Mouse (Mus musculus) left cerebral cortex, adult 11 months (tissue): ENCODE data around the gene Flnc.

ENCODE experiments used
- DNase-seq: peaks from one replicate; pipeline ENCODE4 v3.0.0; 2022; ENCODE audit warnings: low spot score

Gene Flnc

DNA sequence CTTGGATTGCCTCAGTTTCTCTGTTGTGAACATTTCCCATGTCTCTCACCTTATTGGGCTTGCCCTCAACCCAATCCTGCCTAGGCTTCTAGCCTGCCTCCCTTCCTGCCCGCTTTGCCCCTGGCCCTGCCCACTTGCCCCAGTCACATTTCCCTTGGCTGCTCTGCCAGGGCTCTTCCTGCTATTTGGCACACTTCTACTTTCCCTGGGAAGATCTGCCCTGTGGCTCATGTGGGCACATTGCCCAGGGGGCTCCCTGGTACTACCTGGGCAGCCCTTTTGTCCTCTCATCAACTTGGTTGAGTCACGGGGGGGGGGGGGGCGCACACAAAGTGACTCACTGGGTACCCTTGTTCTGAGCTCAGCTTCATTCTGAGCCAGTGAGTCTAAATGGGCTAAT is 900 bp upstream of the Flnc start:
- DNase-seq = no peak

DNA sequence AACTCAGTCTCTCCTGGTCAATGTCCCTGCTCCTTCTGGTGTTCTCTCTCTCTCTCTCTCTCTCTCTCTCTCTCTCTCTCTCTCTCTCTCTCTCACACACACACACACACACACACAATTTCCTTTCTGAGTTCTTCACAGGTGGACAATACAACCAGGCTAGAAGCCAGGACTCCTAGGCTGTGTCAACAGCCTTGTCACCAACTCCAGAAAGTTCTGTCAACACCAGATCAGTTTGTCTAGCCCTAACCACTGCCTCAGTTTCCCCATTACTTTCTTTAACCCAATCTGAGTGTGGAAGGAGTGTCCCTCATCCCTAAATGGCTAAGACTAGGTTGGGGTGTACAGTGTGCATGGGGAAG is 399 bp upstream of the Flnc start:
- no peak for DNase-seq

DNA sequence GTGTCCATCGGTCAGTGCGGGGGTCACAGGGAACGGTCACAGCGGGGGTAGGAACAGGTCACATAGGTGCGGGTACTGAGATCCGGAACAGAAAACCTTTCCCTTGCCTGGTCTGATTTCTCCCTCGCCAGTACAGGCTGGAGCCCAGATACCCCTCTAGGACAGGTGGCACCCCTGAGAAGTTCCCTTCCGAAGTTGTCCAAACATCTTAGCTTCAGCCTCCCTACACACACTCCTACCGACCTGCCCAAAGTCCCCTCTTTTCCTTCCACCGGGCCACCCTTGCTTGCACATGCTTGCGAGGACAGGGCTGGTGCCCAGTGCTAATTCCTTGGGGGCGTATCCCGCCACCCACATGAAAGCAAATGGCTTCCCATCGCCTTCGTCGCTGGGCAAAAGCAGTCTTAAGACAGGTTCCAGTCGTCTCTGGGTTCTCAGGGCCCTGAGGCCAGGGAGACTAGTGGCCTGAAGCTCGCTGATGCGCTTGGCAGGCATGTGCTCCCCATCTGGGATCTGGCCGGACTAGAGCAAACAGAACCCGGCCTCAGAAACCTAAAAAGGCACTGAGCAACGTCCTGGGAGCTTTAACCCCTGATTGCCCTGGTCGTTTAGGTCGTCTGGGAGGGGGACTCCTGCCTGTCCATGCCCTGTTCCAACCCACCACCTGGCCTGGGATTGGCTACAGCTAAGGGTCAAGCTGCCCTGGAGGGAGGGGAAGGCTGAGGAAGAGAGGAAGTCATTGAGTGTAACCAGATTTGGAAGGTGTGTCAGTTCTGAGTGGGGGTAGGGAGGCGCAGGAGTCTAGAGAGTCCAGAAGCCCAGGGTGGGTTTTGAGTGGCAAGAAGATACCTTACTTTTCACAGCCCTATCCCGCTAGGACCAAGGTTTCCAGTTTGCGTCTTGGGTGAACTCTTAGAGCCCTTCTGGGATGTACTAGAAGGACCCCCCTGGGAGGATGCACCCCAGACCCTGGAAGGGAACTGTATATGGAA is 1.0 kb downstream of the Flnc start:
- no peak for DNase-seq

DNA sequence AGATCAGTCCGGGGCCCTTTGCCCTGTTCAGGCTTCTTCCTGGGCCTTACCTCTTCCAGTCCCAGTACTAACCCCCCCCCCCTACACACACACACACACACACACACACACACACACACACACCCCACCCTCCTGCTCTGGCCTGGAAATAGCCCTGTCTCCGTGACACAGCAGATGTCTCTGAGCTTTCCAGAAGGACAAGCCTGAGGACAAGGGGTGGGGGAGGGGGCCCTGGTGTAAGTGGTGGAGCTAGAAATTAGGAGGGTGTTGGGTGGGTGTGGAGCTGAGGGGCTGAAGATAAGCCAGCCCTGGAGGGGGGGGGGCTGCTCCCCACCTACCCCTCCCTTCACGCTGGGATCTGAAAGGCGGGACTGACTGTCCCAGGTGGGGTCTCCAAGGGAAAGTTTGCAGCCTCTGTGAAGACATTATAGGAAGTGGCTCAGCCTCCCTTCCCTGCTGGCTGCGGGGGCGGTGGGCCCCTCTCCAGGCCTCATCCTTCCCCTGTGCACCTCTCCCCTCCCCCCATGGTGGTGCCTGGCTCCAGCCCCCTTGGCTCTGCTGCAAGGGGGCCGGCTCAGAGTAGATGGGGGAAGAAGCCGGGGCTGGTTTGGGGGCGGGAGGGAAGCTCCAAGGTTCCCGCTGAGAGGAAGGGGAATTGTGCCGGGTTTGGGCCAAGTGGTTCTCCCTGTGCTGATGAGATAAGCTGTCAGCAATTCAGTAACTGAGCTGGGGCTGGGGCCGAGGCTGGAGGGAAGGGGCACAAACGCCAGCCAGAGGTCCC is 2.0 kb downstream of the Flnc start:
- DNase-seq = no peak

DNA sequence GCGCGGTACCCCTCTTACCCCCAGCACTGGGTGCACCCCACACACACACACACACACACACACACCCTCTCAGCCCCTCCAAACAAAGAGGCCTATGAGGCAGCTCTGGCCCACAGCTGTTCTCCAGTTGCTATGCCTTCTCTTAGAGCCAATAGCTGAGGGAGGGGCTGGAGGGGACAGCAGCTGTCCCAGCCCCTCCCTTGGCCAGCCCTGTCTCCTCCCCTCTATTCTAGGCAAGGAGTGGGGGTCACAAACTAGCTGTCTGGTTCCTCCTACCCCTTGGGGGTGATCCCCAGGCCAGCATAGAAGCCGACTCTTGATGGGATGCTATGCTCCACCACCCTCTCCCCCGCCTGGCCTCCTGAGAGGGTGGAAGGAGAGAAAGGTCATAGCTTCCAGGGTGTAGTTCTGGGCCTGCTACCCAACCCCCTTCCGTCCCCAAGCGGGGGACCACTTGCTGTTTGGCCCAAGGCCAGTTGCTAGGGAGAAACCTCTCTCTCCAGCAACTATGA is 2.9 kb downstream of the Flnc start:
- no peak for DNase-seq

DNA sequence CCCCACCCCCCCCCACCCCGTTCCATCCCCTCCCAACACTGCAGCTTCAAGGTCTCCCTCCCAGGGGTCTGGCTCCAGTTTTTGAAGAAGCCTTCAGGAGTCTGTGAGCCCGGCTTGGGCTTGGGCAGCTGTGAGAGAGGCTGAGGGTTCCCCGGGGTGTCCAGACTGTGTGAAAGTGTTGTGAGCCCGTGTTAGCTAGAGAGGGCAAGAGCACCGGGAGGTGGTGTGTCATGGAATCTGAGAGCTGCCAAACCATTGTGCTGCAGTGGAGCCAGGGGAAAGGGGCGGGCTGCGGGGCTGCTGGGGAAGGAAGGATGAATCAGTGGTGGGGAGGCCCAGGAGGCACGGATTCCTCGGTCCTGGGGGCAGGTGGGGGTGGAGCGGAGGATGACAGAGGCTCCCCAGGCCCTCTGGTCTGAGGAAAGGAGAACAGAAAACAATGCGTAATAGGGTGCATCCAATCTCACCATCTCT is 3.4 kb downstream of the Flnc start:
- no peak for DNase-seq

DNA sequence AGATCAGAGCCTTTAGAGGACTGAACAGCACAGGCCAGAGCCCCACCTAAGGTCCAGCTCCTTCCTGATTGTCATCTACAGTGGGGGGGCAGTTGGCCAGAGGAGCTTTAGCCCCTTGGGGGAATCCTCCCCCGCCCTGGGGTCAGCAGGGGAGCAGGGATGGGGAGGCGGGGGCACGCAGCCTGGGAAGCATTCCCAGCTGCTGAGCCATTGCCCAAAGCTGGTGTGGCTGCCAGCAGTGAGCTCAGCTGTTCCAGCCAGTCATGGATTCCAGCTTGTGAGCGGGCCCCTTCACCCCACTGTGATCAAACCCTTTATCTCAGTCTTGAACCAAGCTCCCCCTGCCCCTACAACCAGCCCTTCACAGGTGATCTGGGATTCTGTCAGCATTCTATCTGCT is 6.2 kb downstream of the Flnc start:
- DNase-seq = no peak

DNA sequence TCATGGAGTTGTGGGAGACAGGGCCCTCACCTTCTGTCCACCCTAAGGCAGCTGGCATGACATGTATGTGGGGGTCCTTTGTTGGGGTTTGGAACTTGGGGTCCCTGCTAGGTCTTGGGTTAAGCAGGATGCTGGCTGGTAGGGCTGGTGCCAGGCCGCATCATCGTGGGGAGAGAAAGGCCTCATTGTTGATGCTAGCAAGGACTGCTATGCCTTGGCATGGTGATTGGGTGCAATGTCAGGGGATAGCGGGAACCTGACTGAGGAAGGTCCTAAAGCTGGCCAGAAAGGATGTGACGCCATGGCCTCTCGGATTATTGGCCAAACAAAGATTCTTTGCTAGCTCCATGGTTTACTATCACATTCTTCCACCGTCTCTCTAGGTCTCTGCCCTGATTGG is 6.7 kb downstream of the Flnc start:
- no peak for DNase-seq

DNA sequence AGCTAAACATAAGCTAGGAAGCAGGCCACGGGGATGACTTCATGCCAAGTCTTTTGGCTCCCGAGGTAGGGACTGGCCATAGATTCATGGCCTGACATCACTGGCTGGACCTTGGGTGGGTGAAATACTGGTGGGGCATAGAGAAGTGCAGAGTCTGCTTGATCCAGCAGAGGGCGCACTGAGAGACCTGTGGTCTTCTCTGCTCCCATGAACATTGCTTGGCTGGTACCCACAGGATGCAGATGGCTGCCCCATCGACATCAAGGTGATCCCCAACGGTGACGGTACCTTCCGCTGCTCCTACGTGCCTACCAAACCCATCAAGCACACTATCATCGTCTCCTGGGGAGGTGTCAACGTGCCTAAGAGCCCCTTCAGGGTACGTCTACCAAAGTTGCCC is 11.7 kb downstream of the Flnc start:
- DNase-seq = no peak

DNA sequence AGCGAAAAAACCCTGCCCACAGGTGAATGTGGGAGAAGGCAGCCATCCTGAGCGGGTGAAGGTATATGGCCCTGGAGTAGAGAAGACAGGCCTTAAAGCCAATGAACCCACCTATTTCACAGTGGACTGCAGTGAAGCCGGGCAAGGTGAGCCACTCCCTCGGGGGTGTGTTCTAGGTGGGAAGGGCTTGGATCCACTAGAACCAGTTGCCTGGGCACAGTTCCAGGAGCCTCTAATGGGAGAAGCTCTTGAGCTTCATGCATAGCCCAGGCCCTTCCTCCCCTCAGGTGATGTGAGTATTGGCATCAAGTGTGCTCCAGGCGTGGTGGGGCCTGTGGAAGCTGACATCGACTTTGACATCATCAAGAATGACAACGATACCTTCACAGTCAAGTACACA is 12.3 kb downstream of the Flnc start:
- DNase-seq = no peak

DNA sequence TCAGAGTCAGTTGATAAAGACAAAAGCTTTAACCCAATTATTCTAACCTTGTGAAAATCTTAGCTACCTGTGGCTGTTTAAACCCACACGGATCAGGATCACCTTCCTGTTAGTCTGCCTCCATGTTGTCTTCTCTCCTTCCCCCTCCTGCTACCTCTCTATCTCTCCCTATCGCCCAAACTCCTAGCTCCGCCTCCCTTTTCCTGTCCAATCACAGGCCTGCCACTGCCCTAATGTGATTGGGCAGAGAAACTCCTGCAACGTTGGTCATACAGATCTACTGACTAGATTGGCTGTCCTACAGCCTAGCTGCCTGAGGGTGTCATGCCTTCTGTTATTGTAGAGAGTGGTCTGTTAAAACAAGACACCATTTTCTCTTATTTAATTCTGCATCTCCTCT is 16.8 kb downstream of the Flnc start:
- DNase-seq = no peak

DNA sequence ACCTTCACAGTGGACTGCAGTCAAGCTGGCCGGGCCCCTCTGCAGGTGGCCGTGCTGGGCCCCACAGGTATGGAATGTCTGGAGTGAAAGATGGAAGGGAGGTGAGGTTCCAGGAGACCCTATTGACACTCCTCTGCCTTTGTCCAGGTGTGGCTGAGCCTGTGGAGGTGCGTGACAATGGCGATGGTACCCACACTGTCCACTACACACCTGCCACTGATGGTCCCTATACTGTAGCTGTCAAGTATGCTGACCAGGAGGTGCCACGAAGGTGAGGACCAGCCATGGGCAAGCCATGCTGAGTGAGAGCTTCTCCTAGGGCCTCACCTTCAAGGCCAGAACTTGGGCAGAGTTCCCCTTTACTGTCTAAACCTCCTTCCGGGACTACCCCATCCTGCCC is 17.6 kb downstream of the Flnc start:
- no peak for DNase-seq

DNA sequence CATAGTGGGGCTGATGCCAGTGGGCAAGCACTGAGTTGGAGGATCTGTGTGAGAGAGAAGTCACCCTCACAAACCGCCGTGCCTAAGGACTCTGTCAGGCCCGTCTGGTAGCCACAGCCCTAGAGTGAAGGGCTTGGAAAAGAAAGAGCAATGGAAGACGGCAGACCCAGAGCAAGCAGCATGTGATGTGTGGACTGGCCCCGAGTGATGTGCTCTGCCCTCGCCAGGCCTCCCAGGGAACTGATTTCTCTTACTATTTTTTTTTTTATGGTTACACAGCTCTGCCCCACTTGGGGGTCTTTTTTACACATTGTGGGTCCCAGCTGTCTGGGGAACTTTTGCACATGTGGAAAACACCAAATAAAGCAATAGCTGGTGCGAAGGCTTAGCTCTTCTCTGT is 28.4 kb downstream of the Flnc start:
- DNase-seq = no peak

DNA sequence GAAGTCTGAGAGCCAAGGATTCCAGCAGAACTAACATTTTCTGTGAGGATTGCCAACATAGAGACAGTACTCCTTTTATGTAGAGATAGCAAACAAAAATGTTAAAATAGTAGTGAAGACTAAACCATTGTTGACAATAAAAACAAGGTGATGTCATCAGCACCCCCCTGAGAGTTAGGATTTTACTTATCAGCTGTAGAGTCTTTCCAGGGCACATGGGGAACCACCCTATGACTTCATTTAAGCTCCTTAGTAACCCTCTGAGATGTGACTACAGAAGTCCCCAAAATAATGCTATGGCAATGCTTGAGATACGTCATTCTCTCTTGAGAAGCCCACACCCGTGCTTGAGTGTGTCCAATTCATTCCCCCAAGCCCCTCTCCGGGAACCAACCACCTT is 30.3 kb downstream of the Flnc start:
- no peak for DNase-seq

DNA sequence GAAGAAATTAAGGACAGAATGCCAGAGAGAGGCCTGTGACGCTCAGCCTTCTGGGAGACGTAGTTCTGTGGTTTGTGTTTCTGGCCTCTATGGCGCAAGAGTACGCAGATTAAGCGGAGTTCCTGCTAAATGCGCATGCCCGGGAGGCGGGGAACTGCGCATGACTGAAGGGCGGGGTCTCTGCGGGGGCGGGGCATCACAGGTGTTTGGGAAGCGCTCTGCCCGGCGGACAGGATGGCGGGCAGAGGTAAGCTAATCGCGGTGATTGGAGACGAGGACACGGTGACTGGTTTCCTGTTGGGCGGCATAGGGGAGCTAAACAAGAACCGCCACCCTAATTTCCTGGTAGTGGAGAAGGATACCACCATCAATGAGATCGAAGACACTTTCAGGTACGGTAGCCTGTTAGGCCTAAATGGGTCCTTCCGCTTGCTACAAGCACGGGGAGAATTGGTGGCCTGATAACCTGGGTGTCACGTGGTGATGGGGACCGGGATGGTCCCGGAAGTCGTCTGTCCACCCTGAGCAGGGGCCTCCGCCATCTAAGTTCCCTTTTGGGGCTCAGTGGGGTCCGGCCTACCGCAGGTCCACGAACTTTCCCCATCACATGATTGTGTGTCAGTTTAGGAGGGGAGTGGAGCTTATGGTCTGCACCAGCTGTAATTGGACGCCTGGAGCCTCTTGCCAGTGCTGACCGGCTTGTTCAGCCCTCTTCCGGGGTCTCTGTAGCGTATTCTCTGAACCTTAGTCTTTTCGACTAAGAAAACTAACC is 34.7 kb downstream of the Flnc start, which contains the start of gene Atp6v1f:
Gene Atp6v1f (plus strand): TSS at position 136 of the 772 bp plus-strand sequence.
- peak; percentile 88 for DNase-seq

DNA sequence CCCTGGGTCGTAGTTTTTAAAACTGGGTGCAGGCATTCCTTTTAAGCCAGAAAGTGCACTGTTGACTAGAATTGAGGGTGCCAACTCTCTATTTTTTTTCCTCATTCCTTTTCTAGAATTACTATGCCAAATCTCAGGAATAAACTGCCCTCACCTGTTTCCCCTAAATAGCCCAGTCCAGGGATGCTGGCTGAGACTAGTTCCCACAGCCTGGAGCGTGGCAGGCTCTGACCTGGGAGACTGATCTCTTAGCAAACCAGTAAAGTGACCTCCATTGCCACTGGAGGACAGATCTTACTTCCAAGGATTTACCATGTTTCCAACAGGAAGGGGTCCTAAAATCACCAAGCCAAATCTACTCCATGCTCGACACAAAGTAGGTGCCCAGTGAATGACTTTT is 35.8 kb downstream of the Flnc start:
- no peak for DNase-seq

DNA sequence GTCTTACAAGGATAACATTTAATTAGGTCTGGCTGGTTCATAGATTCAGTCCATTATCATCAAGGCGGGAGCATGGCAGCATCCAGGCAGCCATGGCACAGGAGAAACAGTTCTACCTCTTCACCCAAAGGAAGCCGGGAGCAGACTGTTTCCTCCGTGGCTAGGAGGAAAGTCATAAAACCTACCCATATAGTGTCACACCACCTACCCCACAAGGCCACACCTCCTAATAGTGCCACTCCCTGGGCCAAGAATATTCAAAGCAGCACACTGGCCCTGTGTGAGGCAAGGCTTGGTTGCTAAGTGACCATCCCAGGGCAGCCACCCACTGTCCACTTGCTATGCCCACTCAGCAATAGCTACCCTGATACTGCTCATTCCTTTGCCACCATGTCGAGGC is 38.1 kb downstream of the Flnc start, which contains the start of gene Atp6v1fnb:
Gene Atp6v1fnb (plus strand): TSS at position 301 of the 400 bp plus-strand sequence.
- DNase-seq = no peak

DNA sequence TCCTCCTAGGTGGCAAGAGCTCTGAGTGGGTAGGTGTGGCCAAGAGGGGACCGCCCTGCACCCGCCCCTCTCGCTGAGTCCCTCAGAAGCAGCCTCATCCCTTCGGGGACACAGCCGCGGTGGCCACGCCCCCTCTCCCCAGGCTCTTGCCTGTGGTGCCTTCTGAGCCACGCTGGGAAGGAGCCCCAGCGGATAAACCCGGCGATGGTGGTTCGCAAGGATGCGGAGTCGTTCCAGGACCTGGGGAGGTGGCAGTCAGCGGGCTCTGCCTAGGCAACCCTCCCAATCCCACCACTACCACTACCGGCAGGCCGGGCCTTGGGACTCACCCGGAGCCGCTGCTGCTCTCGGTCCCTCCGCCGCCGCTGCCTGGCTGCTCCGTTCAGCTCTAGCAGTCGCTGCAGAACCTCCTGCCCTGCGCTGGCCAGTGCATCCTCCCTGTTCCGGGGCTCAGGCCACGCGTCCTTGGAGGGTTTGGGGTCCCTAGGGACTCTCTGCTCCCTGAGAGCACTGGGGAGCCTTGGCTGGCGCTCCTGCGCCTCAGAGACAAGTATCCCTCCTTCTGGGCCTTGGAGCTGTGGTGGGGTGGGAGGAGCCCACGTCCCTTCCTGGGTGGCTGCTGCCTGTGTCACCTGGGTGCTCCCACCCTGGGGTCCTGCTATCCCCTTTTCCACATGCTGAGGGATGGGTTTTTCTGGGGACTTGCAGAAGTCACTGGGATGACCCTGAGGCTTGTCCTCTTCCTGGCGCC is 41.1 kb downstream of the Flnc start:
- DNase-seq = peak; percentile 49

DNA sequence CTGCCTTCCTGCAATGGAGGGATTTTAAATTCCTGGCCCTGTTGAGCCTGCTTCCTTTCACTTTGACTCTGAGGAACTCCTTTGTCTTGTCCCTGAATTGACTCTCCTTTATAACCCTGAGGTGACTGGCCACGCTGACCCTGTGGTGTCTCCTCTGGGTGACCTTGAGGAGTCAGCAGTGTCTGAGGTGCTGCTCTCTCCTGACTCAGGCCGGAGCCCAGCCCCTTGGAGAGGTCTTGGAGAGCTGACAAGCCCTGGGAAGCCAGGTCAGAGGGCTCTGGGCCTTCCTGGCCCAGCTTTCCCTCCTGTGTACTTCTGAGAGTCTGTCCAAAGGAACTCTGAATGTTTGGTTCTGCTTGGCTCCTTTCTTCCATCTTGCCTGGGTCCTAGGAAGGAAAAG is 41.7 kb downstream of the Flnc start:
- no peak for DNase-seq

DNA sequence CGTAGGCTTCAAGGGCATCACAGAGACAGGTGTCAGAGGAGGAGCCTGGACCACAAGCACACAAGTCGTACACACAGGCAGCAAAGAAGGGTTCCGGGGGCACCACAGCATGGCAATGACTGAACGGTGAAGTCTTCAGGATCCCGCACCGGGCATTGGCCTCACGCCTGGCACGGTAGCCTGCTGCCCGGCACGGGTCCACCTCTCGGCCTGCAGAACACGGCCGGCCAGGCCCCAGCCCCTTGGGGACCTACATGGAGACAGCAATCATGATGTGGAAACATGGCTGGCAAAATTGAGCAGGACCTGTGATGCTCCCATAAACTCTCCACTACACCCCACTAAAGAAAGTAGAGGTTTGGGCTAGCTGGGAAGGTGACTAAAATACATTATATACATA is 49.6 kb downstream of the Flnc start:
- no peak for DNase-seq
